ENCODE assay signal across 8 mouse cellular contexts in the genomic region with DNA sequence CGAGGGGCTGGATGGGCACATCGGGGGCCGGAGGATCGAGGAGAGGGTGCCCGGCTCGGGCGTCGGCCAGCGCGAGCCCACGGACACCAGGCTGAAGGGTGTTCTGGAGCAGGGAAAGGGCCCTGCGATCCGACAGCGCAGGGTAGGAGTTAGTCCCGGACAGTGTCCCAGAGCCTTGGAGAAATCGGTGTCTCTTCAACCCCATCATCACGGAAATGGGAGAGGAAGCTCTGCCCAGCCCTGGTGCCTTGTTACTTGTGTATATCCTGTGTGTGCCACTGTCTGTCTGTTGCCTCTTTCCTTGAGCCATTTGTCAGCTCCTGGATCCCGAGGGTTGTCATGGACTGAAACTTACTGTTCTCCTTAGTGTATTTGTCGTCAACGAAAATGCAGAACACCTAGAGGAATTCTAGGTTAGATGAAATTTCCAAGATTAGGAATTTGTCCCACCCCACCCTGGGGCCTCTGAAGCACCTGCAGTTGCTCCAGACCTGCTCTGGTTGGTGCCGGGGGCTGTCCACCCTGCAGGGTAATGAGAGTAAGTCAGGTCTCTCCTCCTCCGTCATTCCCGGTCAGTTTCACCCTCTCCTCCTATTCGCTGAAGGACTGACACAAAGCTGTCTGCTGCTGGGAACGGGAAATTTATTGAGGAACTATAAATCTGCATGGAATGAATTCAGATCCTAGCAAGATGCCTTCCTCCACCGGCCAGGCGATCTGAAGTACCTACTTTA. TPM values are rescaled to one million over a fixed set of nuclear protein-coding genes. Genes with fewer than 3 reads are reported as not detected.
DNase-seq lines count a peak whose midpoint lies in the region.

No protein-coding gene starts in this region.

- peak; percentile 30 to 51 for DNase-seq in cerebellum, postnatal 10 days
- no peak for DNase-seq in cerebellum, adult 11 months
- DNase-seq in R1 (ENCODE audit: low read depth, low spot score) = peak; percentile 37
- peak; percentile 32 for DNase-seq in forelimb bud, embryonic 11.5 days (ENCODE audit: low read depth, low spot score)
- DNase-seq in kidney, postnatal 10 days = peak; percentile 40
- DNase-seq in mesoderm, embryonic 11.5 days (ENCODE audit: low read depth, low spot score) = peak; percentile 39
- no peak for DNase-seq in urinary bladder, adult 2 months (ENCODE audit: low spot score)
- DNase-seq in layer of hippocampus, adult 9-10 months (ENCODE audit: low spot score) = no peak

RNA-seq across cellular contexts. Expression of gene Etv3, which starts 0.8 kb away (rescaled TPM):
- 17.2 and 18.1 TPM in 2 replicates for polyA plus RNA-seq in urinary bladder, adult 2 months (2012; rRNA removed)

Comparison
In these comparisons a context has a peak if more than half of its experiments do, and no peak if none do; other contexts are left out.
1. DNase-seq: peak in cerebellum, postnatal 10 days (2 of 2), R1 (single experiment), forelimb bud, embryonic 11.5 days (single experiment), kidney, postnatal 10 days (single experiment) and mesoderm, embryonic 11.5 days (single experiment); none in cerebellum, adult 11 months (single experiment), urinary bladder, adult 2 months (single experiment) and layer of hippocampus, adult 9-10 months (single experiment).